Mouse (Mus musculus) adrenal gland, adult 10 weeks (tissue): ENCODE results near the gene Dchs2. TPM values are rescaled to one million over a fixed set of nuclear protein-coding genes. Genes with fewer than 3 reads are reported as not detected.

ENCODE experiments used
- polyA plus RNA-seq: library from polyadenylated mRNA; stranded (reverse); fragments of 350-450 nt; fragmentation: Illumina TruSeq; extraction: RNeasy Lipid Tissue Mini Kit (QIAGEN cat#74804); gene quantifications from one replicate; pipeline ENCODE4 v1.2.3, GENCODE M21; 2014; ENCODE audit warnings: low read depth, low replicate concordance

The Dchs2 gene
- not detected for polyA plus RNA-seq

DNA sequence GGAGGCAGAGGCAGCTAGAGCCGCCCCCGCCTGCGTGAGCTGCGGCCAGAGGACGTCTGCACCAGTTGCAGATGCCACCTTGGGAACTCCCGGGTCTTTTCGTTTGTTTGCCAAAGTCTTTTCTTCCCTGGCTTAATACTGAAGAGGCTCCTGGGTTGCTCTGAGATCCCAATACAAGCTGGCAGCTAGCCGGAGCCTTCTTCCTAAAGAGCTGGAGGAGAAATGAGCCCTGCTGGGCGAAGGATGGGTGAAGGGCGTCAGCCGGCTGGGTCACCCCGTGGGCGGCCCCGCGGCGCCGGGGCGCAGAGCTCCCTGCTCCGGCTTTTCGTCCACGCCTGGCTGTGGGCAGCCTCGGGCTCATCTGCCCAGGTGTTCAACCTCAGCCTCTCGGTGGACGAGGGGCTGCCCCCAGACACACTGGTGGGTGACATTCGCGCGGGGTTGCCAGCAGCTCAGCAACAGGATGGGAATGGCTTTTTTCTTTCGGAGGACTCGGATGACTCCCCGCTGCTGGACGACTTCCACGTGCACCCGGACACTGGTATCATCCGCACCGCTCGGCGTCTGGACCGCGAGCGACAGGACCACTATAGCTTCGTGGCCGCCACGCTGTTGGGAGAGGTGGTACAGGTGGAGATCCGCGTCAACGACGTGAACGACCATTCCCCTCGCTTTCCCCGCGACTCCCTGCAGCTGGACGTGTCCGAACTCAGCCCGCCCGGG lies at the start of gene Dchs2:
Dchs2 (plus strand) TSS at position 223 of the 723 bp plus-strand sequence.

Other genes with a start within 250 kb of the Dchs2 start
- gene Lrat, start 224.0 kb upstream of the Dchs2 start, polyA plus RNA-seq, result 0.29 TPM
- gene Fgg, start 120.2 kb upstream of the Dchs2 start, polyA plus RNA-seq, result not detected
- not detected for gene Fga, start 101.9 kb upstream of the Dchs2 start, polyA plus RNA-seq
- not detected for gene Fgb, start 78.1 kb upstream of the Dchs2 start, polyA plus RNA-seq
- gene Plrg1, start 72.4 kb upstream of the Dchs2 start, polyA plus RNA-seq, result 27.9 TPM